ENCODE assay signal across 23 mouse cellular contexts in genomic region chr7:118928316-118928715, GRCm38 (mm10).
A peak's percentile ranks its signal among the peaks of the same experiment; 100 is the strongest.
DNase-seq lines count a peak whose midpoint lies in the region; TF ChIP-seq lines count a peak whose summit lies in the region.
"Had no signal": no experiment of that assay in that cellular context is flagged by ENCODE, and none has a peak within 500 bp of the region (broad histone marks: within the 10 kb centered on the region; RNA-seq: fewer than 3 reads in every experiment).

No protein-coding gene starts in this region.

- TF ChIP-seq POLR2A in heart, adult 2 months (IDR thresholded peaks at IDR 0.05; ENCODE audit: insufficient read depth, low read depth, low read length): no peak

- H3K4me1 ChIP-seq in heart, adult 2 months (ENCODE audit: control insufficient read depth, insufficient read depth, low read length): peaks cover 6% of the 10 kb centered on the region

- H3K27me3 ChIP-seq in heart, adult 2 months (ENCODE audit: control insufficient read depth, insufficient read depth, low read length): no peaks in the 10 kb centered on the region
- H3K27me3 ChIP-seq: embryonic facial prominence, embryonic 12.5 days; embryonic facial prominence, embryonic 15.5 days; heart, embryonic 13.5 days; Patski had no signal

- no peak for TF ChIP-seq EP300 in heart, adult 2 months (IDR thresholded peaks at IDR 0.05; ENCODE audit: insufficient read depth, low read depth, low read length)

- intact Hi-C loops in gastrocnemius, postnatal 14 days (cut with DNase I; ENCODE audit: low total_unique reads): loop anchor here (10.0 kb wide), 1 partner anchor 74 kb away; the partner anchor contains the start of genes Iqck and Knop1
- intact Hi-C loops in heart, adult 2 months (cut with DNase I): loop anchor here (5.0 kb wide), 1 partner anchor 41 kb away; no protein-coding TSS in a partner anchor
- intact Hi-C loops in left cerebral cortex, postnatal 25 days (cut with DNase I): loop anchor here (5.0 kb wide), 1 partner anchor 54 kb away; no protein-coding TSS in a partner anchor

- no peak overlapping the region for H3K9ac ChIP-seq in heart, adult 2 months (ENCODE audit: low read depth, low read length)
- H3K9ac ChIP-seq: embryonic facial prominence, embryonic 12.5 days; embryonic facial prominence, embryonic 15.5 days; forebrain, postnatal 0 days; heart, embryonic 13.5 days; hindbrain, embryonic 14.5 days had no signal

- peak; percentile 63 for DNase-seq in gastrocnemius, adult 18-20 months (ENCODE audit: low spot score)
- DNase-seq in gastrocnemius, postnatal 14 days: no peak
- DNase-seq in heart, adult 2 months: no peak
- DNase-seq in heart, adult 8-10 months (ENCODE audit: low spot score): no peak
- peak; percentile 48 for DNase-seq in lung, postnatal 36 days
- DNase-seq in lung, postnatal 4 days: no peak
- DNase-seq in left cerebral cortex, postnatal 25 days (ENCODE audit: low spot score in 2 of 2): no peak
- DNase-seq: adrenal gland, postnatal 10 days; adrenal gland, postnatal 36 days; cerebellum, adult 11 months; cerebellum, adult 2 months; cerebellum, adult 9-11 months; forebrain, postnatal 0 days; gastrocnemius, postnatal 10 days; heart, postnatal 14 days; heart, postnatal 4 days had no signal

- 96% methylated on average over 3 of the region's 3 CpGs for WGBS in heart, adult 2 months

- TF ChIP-seq CTCF in heart, adult 2 months (IDR thresholded peaks at IDR 0.05): peak; percentile 31

- H3K4me3 ChIP-seq in heart, adult 2 months: no peak overlapping the region
- H3K4me3 ChIP-seq: embryonic facial prominence, embryonic 12.5 days; embryonic facial prominence, embryonic 15.5 days; heart, embryonic 10.5 days; heart, embryonic 13.5 days had no signal

- no peaks in the 10 kb centered on the region for H3K79me2 ChIP-seq in heart, adult 2 months (replicated peaks; ENCODE audit: control insufficient read depth, insufficient read depth, low read length)

- no peaks in the 10 kb centered on the region for H3K36me3 ChIP-seq in heart, adult 2 months (ENCODE audit: control insufficient read depth, insufficient read depth, low read length)
- H3K36me3 ChIP-seq: embryonic facial prominence, embryonic 12.5 days; embryonic facial prominence, embryonic 15.5 days; heart, embryonic 10.5 days; heart, embryonic 13.5 days had no signal

- no peak overlapping the region for H3K27ac ChIP-seq in heart, adult 2 months
- H3K27ac ChIP-seq: embryonic facial prominence, embryonic 12.5 days; embryonic facial prominence, embryonic 15.5 days; heart, embryonic 10.5 days; heart, embryonic 13.5 days; hindbrain, embryonic 14.5 days; hindbrain, postnatal 0 days had no signal

Comparison
In these comparisons a context has a peak if more than half of its experiments do, and no peak if none do; other contexts are left out.
1. DNase-seq: peak in gastrocnemius, adult 18-20 months (single experiment) and lung, postnatal 36 days (single experiment); none in gastrocnemius, postnatal 14 days (single experiment), heart, adult 2 months (0 of 2), heart, adult 8-10 months (single experiment), lung, postnatal 4 days (0 of 2) and left cerebral cortex, postnatal 25 days (0 of 2).